Mouse (Mus musculus) kidney, adult 9 months (tissue): ENCODE measurements at regions not wholly inside any gene's neighbourhood (a gene's known extent, or its start where the extent isn't known, plus 50 kb on each side); places are given as distances from the start of the nearest gene placed in this dataset.

Experiments
- DNase-seq: peaks from one replicate; pipeline ENCODE4 v3.0.0; 2022

- DNase-seq, result peak; percentile 44
Measured at GRCm38 (mm10) chr6:121560852-121561251, 74.3 kb upstream of the A2m start.

- no peak for DNase-seq
Measured at GRCm38 (mm10) chr6:121560393-121560793, 74.8 kb upstream of the A2m start.

- DNase-seq, result peak; percentile 26
Measured at GRCm38 (mm10) chr6:121556481-121556880, 78.7 kb upstream of the A2m start.

- no peak for DNase-seq
Measured at GRCm38 (mm10) chr6:121553501-121554132, 80.1 kb upstream of the Iqsec3 start.

GRCm38 (mm10) chr6:121533521-121533920, 60.0 kb upstream of the Iqsec3 start:
- DNase-seq, result no peak

- DNase-seq, result peak; percentile 75
Measured at GRCm38 (mm10) chr6:121532926-121533325, 59.4 kb upstream of the Iqsec3 start.

GRCm38 (mm10) chr6:121531825-121532389, 58.4 kb upstream of the Iqsec3 start:
- DNase-seq, result no peak

GRCm38 (mm10) chr6:121527281-121527680, 53.8 kb upstream of the Iqsec3 start:
- DNase-seq, result no peak

GRCm38 (mm10) chr6:121526121-121526520, 52.6 kb upstream of the Iqsec3 start:
- DNase-seq, result no peak

- DNase-seq, result no peak
Measured at GRCm38 (mm10) chr6:121524613-121524970, 51.1 kb upstream of the Iqsec3 start.

GRCm38 (mm10) chr6:121523882-121524612, 50.6 kb upstream of the Iqsec3 start:
- peak; percentile 13 for DNase-seq
